Mouse (Mus musculus): ENCODE measurements around the gene Hoxa4.

- no peak for TF ChIP-seq CTCF (IDR thresholded peaks at IDR 0.05; ENCODE audit: low read depth)
- no peak for TF ChIP-seq EP300 (IDR thresholded peaks at IDR 0.05; ENCODE audit: low read depth)
Observed at GRCm38 (mm10) chr6:52237346-52238154, 46.0 kb upstream of the Hoxa4 start.
